Mouse (Mus musculus) brain, adult 10 weeks (tissue): Measurements from ENCODE around the gene Ppp1r17. TPM values are rescaled to one million over a fixed set of nuclear protein-coding genes. Genes with fewer than 3 reads are reported as not detected.

Experiments
- polyA plus RNA-seq: library from polyadenylated mRNA; stranded (reverse); fragments of 350-450 nt; fragmentation: Illumina TruSeq; extraction: RNeasy Lipid Tissue Mini Kit (QIAGEN cat#74804); gene quantifications from one replicate; pipeline ENCODE4 v1.2.3, GENCODE M21; 2015; ENCODE audit warnings: low read depth, low replicate concordance

Gene Ppp1r17
- 0.34 TPM for polyA plus RNA-seq

DNA sequence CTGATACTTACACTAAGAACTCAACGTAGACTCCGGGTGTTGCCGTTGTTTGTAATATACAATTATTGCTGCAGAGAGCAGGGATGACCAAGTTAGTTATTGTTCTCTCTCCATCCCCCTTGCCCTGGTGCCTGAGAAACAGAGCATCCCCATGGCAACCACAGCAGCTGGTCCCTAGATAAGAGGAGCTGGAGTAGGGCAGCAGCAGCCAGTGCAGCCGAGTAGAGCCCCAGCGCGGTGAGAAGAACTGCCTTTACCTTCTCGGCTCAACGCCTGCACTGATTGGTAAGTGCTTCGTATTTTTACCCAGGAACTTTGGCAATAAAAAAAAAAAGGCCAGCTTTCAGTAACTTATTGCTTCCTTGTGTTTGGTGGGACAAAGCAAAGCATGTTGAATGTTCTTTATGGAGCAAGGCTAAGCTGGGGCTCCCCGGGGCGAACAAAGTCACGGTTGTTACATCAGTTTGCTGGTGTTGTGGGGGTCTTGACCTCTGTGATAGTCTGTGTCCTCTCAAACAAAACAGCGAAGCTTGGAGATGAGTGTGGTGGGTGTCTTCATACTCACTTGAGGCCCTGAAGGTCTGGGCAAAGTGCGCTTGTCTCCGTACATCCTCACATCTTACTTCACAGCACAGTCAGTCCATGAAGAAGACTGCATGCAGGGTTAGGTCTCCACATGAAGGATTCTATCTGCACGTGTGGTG is at the start of gene Ppp1r17:
TSS of gene Ppp1r17 (plus strand) at position 207 of the 704 bp plus-strand sequence.

Other genes with a start within 250 kb of the Ppp1r17 start
- gene Itprid1, start 180.6 kb upstream of the Ppp1r17 start, polyA plus RNA-seq = 0.65 TPM